Mouse (Mus musculus): ENCODE data around the gene Macrod1.

Macrod1 gene

DNA sequence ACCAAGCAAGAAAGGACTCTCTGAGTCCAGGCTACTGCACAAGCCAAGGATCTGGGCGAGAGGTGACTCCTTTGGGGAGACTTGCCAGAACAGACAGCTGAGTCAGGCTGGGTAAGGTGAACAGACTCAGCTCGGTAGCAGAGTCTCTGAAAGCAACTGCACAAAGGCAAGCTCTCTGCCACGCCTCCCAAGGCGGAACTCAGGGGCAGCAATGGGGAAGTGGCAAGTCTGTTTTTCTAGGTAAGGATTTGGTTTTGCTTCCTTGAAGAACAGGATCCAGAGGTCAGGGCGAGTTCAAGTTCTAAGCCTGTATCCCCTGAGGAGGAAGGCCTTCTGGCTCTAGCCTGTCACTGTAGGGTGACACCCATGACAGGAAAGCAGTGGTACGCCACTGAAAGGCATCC lies 169.9 kb downstream of the Macrod1 start:
- in situ Hi-C loops (cut with MboI, MseI) = no loop called here

DNA sequence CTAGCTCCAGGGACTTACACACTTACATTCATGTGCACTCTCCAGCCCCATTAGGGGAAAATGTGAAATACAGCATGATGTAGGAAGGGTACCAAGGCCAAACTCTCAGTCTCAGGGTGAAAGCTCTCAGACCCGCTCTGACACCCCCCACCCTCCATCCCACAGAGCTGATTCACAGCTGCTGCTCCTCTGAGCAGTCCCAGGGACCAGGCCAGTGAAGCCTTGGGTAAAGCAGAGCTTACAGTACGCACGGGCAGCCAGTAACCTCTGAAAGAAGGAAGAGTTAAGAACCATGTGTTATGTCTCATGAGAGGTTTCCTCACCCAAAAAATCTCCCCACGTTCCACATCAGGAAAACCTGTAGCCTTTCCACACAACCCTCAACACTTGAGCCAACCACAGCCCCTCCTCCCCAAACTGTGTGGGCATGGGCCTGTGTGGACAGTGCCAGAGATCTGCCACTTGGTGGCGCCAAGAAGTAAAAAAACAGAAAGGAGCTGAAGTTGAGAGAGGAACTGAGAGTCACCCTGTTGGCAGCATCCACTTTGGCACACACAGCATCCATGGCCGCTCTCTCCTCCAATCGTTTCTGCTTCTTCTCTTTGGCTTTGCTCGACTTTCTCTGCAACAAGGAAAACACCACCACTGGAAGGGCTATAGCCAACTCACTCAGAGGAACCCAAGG lies 178.1 kb downstream of the Macrod1 start:
- in situ Hi-C loops (cut with MboI, MseI) = loop anchor here (10.0 kb wide), 1 partner anchor 50 kb away; no protein-coding TSS in a partner anchor

DNA sequence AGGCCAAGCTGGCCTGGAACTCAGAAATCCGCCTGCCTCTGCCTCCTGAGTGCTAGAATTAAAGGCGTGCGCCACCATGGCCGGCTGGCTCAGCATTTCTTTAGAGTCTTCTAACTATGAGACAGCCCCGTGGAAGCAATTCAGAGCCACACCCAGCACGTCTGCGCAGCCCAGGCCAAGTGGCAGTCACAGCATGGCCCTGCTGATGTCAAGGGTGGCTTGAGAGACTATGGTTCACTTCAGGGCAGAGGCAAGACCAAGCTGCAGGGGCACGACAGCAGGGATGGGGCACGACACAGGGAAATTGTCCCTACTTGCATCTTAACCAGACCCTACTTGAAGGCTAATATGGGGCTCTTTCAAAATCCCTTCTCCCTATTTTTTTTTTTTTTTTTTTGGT lies 178.9 kb downstream of the Macrod1 start:
- in situ Hi-C loops (cut with MboI, MseI) = loop anchor here (10.0 kb wide), 1 partner anchor 49 kb away; no protein-coding TSS in a partner anchor

DNA sequence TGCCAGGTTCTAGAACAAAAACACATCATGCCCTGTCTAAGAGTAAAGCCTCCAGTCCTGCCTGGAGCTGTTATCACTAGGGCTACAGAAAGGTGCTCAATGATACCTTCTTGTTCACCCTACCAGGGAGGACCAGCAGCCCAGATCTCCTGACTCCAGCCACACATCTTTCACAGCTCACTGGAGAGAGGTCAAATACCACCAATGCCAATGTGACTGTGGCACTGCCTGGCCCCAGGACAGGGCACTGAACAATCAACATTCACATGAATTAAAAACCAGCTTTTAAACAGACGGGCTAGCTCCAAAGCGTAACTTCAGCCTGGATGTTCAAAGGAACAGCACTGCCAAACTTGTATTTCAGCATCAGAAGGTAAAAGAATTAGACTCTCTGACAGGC lies 179.4 kb downstream of the Macrod1 start:
- in situ Hi-C loops (cut with MboI, MseI) = loop anchor here (10.0 kb wide), 1 partner anchor 49 kb away; no protein-coding TSS in a partner anchor

DNA sequence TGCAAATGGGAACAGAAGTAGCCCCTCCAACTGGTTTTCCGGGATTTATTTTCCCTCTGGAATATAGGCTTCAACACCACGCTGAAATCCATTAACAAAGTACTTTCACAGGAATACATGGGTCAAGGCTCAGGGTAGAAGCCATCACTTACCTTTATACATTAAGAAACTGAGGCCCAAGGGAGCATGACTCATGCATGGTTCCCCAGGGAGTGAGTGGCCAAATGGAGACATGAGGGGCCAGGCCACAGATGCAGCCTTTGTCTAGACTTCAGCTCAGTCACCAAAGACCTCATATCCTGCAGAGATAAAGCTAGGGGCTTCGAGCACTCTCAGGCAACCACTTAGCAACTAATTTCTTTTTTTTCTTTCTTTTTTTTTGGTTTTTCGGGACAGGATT lies 180.1 kb downstream of the Macrod1 start:
- in situ Hi-C loops (cut with MboI, MseI) = loop anchor here (10.0 kb wide), 1 partner anchor 48 kb away; no protein-coding TSS in a partner anchor

DNA sequence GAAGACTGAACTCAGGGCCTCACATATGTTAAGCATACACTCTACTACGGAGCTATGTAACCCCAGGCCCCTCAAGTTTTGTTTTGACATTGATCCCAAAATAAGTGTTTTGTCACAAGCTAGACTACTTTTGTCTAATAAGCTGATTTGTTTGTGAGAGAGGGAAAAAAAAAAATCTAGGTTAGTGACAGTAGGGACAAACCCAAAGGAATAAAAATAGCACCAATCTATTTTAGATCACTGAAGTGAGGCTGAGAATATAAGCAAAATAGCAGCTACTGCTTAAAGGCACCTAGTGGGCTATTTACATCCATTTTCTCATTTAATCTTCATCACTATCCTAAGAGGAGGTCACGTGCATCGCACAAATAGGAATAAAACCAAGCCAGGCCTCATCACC lies 183.0 kb downstream of the Macrod1 start:
- in situ Hi-C loops (cut with MboI, MseI) = loop anchor here (10.0 kb wide), 1 partner anchor 45 kb away; no protein-coding TSS in a partner anchor

DNA sequence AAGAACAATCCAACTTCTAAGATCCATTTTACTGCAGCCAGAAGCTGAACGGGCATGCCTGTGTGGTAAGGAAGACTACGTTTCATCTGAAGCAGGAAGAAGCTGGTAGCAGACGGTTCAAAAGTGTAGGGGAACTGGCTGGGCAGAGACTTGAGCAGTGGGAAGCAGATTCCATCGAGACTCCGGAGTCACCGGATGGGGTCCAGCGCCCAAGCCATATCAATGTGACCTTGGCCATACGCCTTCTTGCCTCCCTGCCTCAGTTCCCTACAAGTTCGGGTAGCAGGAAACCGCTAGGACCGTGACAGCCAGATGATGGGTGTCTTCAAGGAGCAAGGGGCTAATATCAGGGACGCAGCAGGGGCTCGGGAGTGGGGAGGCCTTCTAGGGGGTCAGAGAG lies 183.7 kb downstream of the Macrod1 start:
- in situ Hi-C loops (cut with MboI, MseI) = no loop called here

DNA sequence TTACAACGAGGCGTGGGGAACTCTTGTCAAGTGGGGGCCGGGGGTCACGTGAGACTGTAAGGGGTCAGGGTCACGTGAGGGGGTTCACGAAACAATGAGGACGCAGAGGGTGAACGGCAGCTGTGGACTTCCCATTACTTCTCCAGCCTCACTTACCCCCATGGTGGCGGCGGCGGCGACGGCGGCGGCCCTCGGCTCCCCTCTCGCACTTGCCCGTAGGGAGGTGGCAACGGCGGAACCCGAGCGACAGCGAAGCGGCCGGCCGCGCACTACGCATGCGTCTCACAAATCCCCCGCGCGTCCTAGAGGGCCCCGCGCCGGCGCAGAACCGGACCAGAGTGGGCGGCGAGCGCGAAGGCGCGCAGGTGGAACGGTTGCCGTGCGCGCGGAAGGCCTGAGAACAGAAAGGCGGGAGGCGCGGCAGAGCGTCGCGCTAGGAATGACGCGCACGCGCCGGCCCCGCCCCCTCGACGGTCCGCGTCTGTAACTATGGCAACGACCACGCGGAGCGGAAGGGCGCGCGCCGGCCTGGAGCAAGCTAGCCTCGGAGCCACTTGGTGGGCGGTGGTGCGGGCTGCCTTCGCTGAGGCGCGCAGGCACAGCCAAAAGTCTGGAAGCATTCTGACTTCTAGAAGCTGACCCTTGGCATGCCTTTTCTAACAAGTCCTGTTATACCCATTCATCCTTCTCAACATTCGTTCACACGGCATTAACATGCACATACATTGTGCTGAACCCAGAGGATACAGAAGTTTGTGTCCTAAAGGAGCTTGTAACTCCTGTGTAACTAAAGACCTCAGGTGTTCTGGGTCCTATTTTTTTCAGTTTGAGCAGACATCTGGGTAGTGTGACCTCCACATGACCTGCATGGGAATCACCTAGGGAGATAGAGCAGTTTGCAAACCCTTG lies 184.4 kb downstream of the Macrod1 start, which contains the start of gene Naa40:
Naa40 (minus strand) TSS at position 402 of the 909 bp plus-strand sequence.
- in situ Hi-C loops (cut with MboI, MseI) = no loop called here

DNA sequence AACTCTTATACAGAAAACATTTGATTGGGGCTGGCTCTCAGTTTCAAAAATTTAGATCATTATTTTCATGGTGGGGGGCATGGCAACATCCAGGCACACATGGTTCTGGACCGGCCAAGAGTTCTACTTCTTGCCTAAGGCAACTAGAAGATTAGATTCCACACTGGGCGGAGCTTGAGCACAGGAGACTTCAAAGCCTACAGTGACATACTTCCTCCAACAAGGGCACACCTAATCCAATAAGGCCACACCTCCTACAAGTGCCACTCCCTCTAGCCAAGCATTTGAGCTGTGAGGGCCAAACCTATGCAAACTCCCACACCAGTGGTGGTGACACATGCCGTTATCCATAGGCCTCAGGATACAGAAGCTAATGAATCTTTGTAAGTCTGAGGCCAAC lies 189.4 kb downstream of the Macrod1 start:
- in situ Hi-C loops (cut with MboI, MseI) = no loop called here
